ENCODE assay signal across 7 mouse cellular contexts in the genomic region with DNA sequence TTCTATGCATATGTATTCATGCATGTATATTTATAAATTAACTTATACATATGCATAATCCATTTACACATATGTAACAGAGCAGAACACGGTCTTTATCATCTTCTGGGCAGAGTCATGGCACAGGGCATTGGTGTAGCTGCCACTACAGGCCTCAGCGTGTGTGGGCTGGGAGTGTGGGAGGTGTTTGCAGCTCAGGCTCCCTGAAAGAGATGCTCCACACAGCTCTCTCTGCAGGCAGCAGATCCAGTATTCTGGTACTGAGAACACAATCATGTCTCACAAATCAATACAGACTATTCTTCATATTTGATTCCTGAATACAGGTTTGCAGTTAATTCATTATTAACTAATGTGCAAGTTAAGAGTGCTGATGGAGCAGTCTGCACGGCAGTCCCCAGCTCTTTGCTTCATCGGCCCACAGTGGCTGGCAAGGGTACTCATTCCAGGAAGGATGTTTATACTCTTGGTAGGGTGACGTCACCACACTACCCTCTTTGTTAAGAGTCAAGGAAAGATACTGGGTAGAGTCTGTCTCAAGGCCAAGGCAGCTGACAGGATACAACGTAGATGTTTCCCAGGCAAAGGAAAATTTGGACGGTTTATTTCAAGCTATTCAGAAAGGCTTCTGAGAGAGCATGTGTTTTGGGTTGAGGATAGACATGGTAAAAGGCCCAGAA.
DNase-seq lines count a peak whose midpoint lies in the region; ATAC-seq and TF ChIP-seq lines count a peak whose summit lies in the region.

No protein-coding gene starts in this region.

- no peak overlapping the region for H3K4me2 ChIP-seq in forebrain, postnatal 0 days (ENCODE audit: low read depth)
- H3K4me2 ChIP-seq in midbrain, embryonic 15.5 days: no peak overlapping the region
- no peak overlapping the region for H3K4me2 ChIP-seq in hindbrain, embryonic 14.5 days (replicated peaks)

- TF ChIP-seq CTCF in forebrain, postnatal 0 days (IDR thresholded peaks at IDR 0.05; ENCODE audit: low read depth): no peak

- no peaks in the 10 kb centered on the region for H3K27me3 ChIP-seq in forebrain, postnatal 0 days (ENCODE audit: insufficient read depth, low read length)
- no peaks in the 10 kb centered on the region for H3K27me3 ChIP-seq in midbrain, embryonic 15.5 days (replicated peaks)
- no peaks in the 10 kb centered on the region for H3K27me3 ChIP-seq in hindbrain, embryonic 14.5 days (ENCODE audit: control insufficient read depth, insufficient read depth, low read length)

- no peaks in the 10 kb centered on the region for H3K36me3 ChIP-seq in forebrain, postnatal 0 days (ENCODE audit: insufficient read depth)
- no peaks in the 10 kb centered on the region for H3K36me3 ChIP-seq in midbrain, embryonic 15.5 days (replicated peaks)
- no peaks in the 10 kb centered on the region for H3K36me3 ChIP-seq in hindbrain, embryonic 14.5 days (replicated peaks; ENCODE audit: control insufficient read depth, insufficient read depth)

- WGBS in forebrain, postnatal 0 days: 28% methylated on average over 7 of the region's 7 CpGs
- WGBS in midbrain, embryonic 15.5 days: 66% methylated on average over 7 of the region's 7 CpGs
- 64% methylated on average over 7 of the region's 7 CpGs for WGBS in hindbrain, embryonic 14.5 days

- no peak overlapping the region for H3K9ac ChIP-seq in forebrain, postnatal 0 days
- no peak overlapping the region for H3K9ac ChIP-seq in midbrain, embryonic 15.5 days
- no peak overlapping the region for H3K9ac ChIP-seq in hindbrain, embryonic 14.5 days

- no peaks in the 10 kb centered on the region for H3K9me3 ChIP-seq in forebrain, postnatal 0 days (ENCODE audit: low read length)
- H3K9me3 ChIP-seq in midbrain, embryonic 15.5 days: no peaks in the 10 kb centered on the region
- no peaks in the 10 kb centered on the region for H3K9me3 ChIP-seq in hindbrain, embryonic 14.5 days (ENCODE audit: control insufficient read depth, low read length)

- peak; percentile 39 for DNase-seq in layer of hippocampus, adult 11-12 months (ENCODE audit: low spot score)
- DNase-seq in layer of hippocampus, adult 9-10 months (ENCODE audit: low spot score): no peak
- DNase-seq in forebrain, postnatal 0 days: peak; percentile 63
- peak; percentile 38 to 56 for DNase-seq in kidney, postnatal 36 days
- peak; percentile 48 to 80 for DNase-seq in right cerebral cortex, postnatal 10 days (ENCODE audit: low spot score in 2 of 2)
- DNase-seq in hindbrain, embryonic 14.5 days (ENCODE audit: low spot score): no peak

- peak overlapping the region; percentile 40; the same call in 1 of the 2 replicates for H3K27ac ChIP-seq in forebrain, postnatal 0 days (ENCODE audit: low read depth, low read length)
- no peak overlapping the region for H3K27ac ChIP-seq in midbrain, embryonic 15.5 days
- H3K27ac ChIP-seq in hindbrain, embryonic 14.5 days: no peak overlapping the region; the same call in 1 of the 2 replicates

- no peak overlapping the region for H3K4me3 ChIP-seq in forebrain, postnatal 0 days (ENCODE audit: low read depth, low read length)
- no peak overlapping the region for H3K4me3 ChIP-seq in midbrain, embryonic 15.5 days
- H3K4me3 ChIP-seq in hindbrain, embryonic 14.5 days (replicated peaks; ENCODE audit: low read length): no peak overlapping the region

- peak; percentile 83 for ATAC-seq in forebrain, postnatal 0 days
- no peak for ATAC-seq in midbrain, embryonic 15.5 days (replicated peaks)
- ATAC-seq in hindbrain, embryonic 14.5 days (ENCODE audit: low FRiP score): no peak

- peaks cover 14% of the 10 kb centered on the region for H3K4me1 ChIP-seq in forebrain, postnatal 0 days (ENCODE audit: insufficient read depth)
- peaks cover 14% of the 10 kb centered on the region for H3K4me1 ChIP-seq in midbrain, embryonic 15.5 days
- peaks cover 12% of the 10 kb centered on the region for H3K4me1 ChIP-seq in hindbrain, embryonic 14.5 days (replicated peaks; ENCODE audit: control insufficient read depth, insufficient read depth, low read length)

Comparison
In these comparisons a context has a peak if more than half of its experiments do, and no peak if none do; other contexts are left out.
1. DNase-seq: peak in layer of hippocampus, adult 11-12 months (single experiment), forebrain, postnatal 0 days (single experiment), kidney, postnatal 36 days (2 of 2) and right cerebral cortex, postnatal 10 days (2 of 2); none in layer of hippocampus, adult 9-10 months (single experiment) and hindbrain, embryonic 14.5 days (single experiment).